Mouse (Mus musculus) ovary, adult 18-20 months (tissue): ENCODE results near the gene Ankrd13c.
"Not testable (repeated sequence)": the region's sequence is repeated elsewhere in the genome, so short reads cannot be mapped to it uniquely, and the experiment has no call there.

Experiments used
- DNase-seq: peaks from one replicate; pipeline ENCODE4 v3.0.0; 2022; ENCODE audit warnings: low spot score, mixed read lengths

The Ankrd13c gene

DNA sequence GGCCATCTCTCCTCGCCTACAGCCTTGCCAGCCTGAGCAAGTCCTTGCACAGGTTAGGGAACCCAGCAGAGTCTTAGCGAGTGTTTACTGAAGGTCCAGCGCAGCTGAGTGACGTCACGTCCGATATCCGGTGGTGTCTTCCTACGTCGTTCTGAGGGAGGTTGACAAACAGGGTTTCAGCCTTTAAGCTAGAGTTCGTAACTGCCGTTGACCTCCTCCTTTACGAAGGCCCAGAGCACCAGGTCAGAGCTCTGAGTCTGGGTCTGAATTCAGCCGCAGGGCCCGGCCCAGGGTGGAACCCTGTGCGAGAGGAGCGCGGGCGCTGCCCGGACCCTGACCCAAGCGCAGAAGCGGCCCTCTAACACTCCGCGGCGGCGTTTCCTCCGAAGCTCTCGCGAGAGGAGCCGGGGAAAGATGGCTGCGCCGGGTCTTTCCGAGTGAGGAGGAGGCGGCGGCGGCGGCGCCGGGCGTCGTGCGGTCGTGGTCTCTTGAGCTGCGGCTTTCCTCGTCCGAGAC is at the start of gene Ankrd13c:
Ankrd13c (plus strand) TSS at position 397 of the 516 bp plus-strand sequence.
- DNase-seq = peak; percentile 82

GRCm38 (mm10) chr3:157897645-157898044 is 49.4 kb upstream of the Ankrd13c start:
- no peak for DNase-seq

DNA sequence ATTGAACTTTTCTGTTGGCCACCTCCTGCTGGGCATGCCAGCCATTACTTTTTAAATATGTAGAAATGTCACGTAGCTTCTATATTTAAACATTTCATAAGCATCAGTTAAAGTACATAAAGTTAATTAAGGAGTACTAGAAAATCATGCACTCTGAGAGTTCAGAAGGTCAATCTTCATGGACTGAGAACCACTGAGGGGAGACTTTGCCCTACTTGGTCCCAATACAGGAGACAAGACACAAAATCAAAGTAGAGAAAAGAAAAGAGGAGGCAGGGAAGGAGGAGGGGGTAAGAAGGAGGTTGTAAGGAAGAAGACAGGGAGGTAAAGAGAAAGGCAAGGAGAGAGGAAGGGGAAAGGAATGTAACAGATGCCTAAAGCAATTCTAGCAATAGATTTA is 47.1 kb upstream of the Ankrd13c start:
- DNase-seq = no peak

DNA sequence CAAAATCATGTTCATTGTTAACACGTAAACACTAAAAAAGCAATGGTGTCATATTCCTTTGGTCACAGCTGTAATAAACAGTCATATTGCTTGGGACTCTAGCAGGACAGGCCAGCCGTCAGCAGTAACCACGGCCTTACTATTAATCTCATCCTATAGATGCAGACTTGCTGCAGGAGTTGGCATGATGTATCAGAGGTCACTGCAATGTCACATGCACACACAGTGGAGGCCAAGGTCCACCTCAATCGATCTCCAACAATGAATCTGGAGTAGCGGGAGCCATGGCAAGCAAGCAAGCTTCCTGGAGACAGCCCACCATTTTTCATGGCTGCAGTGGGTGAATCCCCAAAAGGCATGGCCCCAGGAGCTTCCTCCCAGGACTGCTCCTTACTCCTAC is 45.3 kb upstream of the Ankrd13c start:
- DNase-seq = no peak

DNA sequence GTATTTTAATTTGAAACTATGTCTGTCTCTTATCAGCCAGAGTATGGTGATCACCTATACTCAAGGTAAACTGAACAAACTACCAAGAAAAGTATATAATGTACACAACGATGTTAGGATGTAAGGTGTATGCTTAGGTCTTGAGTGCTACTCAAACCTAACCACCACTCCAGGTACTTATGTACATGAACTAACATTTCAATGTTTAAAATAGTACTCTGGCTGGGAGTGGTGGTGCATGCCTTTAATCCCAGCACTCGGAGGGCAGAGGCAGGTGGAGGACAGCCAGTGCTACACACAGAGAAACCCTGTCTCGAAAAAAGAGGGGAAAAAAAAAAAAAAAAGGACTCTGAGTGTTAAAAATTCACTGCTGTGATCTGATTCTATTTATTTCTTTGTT is 38.9 kb upstream of the Ankrd13c start:
- DNase-seq = no peak

- no peak for DNase-seq
These were observed 36.8 kb upstream of the Ankrd13c start for GRCm38 (mm10) chr3:157910262-157910661.

DNA sequence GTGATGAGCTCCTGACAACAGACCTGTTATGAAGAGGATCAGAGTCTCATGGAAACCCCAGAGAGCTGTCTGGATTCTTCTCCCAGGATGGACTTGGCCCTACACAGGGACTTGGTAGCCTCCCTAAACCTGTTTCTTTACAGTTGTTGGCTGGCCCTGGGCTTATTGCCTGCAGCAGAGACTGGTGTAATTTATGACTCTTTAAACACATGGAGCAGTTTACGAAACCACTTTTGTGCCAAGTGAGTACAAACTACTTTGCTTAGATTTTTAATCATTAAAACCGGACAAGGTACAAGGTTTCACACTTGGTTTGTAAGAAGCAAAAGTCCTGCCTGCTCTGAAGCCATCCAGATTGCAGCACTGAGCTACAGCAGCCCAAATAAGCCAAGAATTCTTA is 34.9 kb upstream of the Ankrd13c start:
- no peak for DNase-seq

GRCm38 (mm10) chr3:157916336-157916735 is 30.7 kb upstream of the Ankrd13c start:
- DNase-seq = no peak

DNA sequence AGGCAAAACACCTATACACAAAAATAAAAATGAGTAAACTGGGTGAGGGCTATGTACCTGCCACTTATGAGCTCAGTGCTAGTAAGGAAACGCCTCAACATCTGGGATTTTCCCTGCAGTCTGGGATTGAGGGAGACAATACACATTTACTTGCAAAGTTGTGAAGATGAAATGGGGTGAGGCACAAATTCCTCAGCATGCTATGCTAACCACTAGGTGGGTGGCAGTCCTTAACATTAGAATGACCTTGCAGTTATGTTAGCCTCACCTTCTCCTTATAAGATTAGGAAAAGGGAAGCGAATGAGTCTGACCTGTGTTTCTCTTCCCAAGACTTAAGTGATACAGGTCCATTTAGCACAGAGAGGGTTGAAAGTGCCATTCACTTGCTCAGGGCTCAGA is 25.7 kb upstream of the Ankrd13c start:
- DNase-seq = no peak

- DNase-seq = no peak
These were observed 23.7 kb upstream of the Ankrd13c start for GRCm38 (mm10) chr3:157923268-157923835.

DNA sequence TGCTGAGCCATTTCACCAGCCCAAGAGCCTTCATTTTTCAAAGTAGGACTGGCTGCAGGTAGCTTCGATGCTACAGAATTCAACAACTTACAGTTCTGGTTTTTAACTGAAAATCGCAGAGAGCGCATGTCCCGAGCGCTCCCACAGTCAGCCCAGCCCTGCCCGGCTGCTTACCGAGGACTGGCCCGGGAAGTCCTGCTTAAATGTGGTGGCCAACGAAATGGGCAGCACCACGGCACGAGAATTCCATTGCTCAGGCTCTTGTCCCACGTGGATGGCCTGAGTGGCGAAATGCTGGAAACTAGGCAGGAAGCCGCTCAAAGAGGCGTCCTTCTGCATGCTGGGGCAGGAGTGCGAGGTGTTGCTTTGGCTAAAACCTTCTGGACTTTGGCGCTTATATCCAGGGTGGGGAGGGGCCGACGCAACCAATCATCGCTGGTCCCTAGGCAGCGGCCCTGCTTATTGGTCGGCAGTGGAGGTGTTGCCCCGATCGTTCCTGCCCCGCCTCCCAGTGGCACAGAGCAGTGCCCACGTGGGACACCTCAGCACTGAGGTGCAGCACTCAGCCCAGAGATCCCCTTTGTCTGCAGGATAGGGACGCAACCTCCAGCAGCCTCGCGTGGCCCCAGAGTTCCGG is 22.2 kb upstream of the Ankrd13c start, which contains the start of gene Cth:
Cth (minus strand) TSS at position 386 of the 637 bp plus-strand sequence.
- peak; percentile 92 for DNase-seq

DNA sequence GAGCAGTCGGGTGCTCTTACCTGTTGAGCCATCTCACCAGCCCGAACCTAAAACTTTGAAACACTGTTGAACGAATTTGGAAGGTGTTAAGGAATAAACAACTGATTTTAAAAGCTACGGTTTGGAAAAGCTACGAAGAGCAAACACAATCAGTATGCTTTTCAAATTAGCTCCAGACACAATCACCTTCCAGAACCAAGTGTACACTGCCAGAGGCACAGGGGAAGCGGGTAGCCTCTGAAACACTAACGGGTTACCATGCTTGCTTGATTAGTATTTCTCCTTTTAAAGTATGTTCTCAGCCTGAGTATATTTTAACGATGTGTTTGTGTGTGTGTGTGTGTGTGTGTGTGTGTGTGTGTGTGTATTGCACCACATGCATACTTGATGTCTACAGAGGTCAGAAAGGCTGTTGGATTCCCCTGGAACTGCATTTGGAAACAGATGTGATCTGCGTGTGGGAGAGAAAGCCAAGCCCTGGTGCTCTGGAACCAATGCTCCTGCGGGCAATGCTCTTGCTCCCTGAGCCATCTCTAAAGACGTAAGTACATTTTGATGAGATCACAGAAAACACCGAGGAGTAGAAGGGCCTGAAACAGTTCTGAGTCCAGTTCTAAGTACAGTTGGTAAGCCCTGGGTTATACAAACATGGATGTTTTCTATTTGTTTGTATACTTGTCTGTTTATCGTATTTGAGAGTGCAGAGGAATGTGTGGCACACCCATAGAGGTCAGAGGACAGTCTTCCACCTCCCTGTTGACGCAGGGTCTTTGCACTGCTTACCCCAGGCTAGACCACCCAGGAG is 21.1 kb upstream of the Ankrd13c start:
- no peak for DNase-seq

DNA sequence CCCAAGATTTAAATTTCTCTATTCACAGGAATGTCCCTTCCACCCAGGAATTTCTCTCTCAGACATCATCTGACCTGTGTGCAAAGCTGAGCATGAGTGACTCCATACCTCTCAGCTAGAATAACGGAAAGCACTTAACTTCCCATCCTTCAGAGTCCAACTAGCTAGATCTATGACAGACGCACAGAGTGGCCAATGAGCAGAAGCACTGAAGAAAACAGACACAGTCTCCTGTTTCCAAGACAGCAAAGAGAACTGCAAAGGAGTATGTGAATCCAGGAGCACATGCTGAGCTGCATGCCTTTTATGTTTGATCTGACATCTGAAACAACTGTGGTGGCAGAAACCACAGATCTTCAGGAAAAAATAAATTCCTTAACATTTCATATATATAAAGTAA is 20.3 kb upstream of the Ankrd13c start:
- no peak for DNase-seq

- DNase-seq = no peak
These were observed 18.3 kb upstream of the Ankrd13c start for GRCm38 (mm10) chr3:157928731-157929130.

DNA sequence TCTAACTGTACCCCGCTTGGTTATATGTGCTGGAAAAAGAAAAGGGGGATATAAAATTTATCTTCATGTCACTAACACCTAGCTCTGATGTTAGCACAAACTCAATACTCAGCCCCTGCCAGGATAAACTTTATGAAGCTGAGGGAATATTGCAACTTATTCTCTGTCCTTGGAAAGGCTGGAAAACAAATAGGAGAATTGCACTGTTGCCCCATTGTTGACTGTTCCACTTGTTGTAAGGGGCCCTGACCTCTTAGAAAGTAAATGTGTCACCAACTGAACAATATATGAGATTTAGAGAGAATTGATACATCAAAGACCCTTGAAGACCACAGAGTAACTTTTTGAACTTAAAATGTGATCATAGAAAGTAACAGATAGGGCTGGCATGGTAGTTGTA is 17.6 kb upstream of the Ankrd13c start:
- DNase-seq = no peak

DNA sequence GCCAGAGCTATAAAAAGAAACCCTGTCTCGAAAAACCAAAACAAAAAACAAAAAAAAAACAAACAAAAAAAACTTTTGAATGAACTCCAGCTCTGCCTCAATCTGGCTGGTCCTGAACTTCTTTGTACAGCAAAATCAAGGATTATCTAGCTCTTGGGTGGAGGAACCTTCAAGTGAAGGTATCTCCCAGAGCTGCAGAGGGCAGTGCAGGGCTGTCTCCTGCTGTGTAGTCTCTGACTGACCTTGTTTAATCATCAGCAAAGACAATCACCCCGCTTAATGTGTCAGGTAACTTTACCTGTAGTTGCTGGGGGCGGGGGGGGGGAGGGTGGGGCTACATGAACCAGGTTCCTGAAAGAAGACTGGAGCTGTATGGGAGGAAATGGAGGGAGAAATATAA is 15.4 kb upstream of the Ankrd13c start:
- no peak for DNase-seq

GRCm38 (mm10) chr3:157932074-157932473 is 15.0 kb upstream of the Ankrd13c start:
- no peak for DNase-seq

- DNase-seq = not testable (repeated sequence)
These were observed 13.8 kb upstream of the Ankrd13c start for GRCm38 (mm10) chr3:157933223-157933622.

- no peak for DNase-seq
These were observed 12.7 kb upstream of the Ankrd13c start for GRCm38 (mm10) chr3:157934301-157934823.

DNA sequence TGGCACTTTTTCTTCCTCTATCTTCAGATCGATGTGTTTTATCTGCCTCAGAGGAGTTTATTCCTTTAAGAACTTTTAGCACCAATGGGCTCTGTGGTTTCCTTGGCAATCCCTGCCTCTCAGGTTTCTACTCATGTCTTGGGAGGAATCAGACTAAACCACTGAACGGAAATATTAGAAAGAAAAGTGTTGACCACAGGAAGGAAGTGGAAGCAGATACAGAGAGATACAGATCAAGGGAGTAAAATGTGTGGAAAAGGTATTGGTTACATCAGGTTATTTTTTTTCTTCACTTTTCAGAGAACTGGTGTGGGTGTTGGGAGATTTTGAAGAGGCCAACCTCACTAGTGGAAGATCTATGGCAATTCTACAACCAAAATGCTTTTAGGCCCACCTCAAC is 8.5 kb upstream of the Ankrd13c start:
- no peak for DNase-seq

- peak; percentile 2 for DNase-seq
These were observed 593 bp downstream of the Ankrd13c start for GRCm38 (mm10) chr3:157947383-157948280.

- DNase-seq = no peak
These were observed 5.7 kb downstream of the Ankrd13c start for GRCm38 (mm10) chr3:157952716-157953115.
